Mouse (Mus musculus) hindbrain, embryonic 10.5 days (tissue): ENCODE results near the gene Zfp462. TPM values are rescaled to one million over a fixed set of nuclear protein-coding genes. Genes with fewer than 3 reads are reported as not detected.
"Not testable (repeated sequence)": the region's sequence is repeated elsewhere in the genome, so short reads cannot be mapped to it uniquely, and the experiment has no call there.

Experiments
- DNase-seq: peaks from one replicate; pipeline ENCODE4 v3.0.0-alpha.2; 2017; ENCODE audit warnings: low spot score
- H3K27ac ChIP-seq: fragments of 300-500 bp; sonication (generic); 2 replicates; pipeline ENCODE4 v1.5.1; 2016; ENCODE audit warnings: mild to moderate bottlenecking, moderate library complexity
- H3K27me3 ChIP-seq: fragments of 300-500 bp; sonication (generic); 2 replicates; pipeline ENCODE4 v1.6.1; 2016; ENCODE audit warnings: mild to moderate bottlenecking; ENCODE audit not compliant: poor library complexity, insufficient read depth, severe bottlenecking
- H3K36me3 ChIP-seq: fragments of 300-500 bp; sonication (generic); 2 replicates; pipeline ENCODE4 v1.6.1; 2016; ENCODE audit warnings: mild to moderate bottlenecking, moderate library complexity
- H3K4me1 ChIP-seq: fragments of 300-500 bp; sonication (generic); replicated peaks from 2 replicates; pipeline ENCODE4 v1.6.1; 2016; ENCODE audit warnings: mild to moderate bottlenecking
- H3K4me3 ChIP-seq: fragments of 300-500 bp; sonication (generic); 2 replicates; pipeline ENCODE4 v1.5.1; 2016; ENCODE audit warnings: mild to moderate bottlenecking, moderate library complexity
- H3K9me3 ChIP-seq: fragments of 300-500 bp; sonication (generic); 2 replicates; pipeline ENCODE4 v1.6.1; 2016; ENCODE audit warnings: mild to moderate bottlenecking, moderate library complexity
- WGBS: fragments of 180-500 bp; shearing (Covaris S2); methylation state at CpG from one replicate; pipeline ENCODE4 v1.1.7; 2016; 5-methylcytosine and 5-hydroxymethylcytosine counted together
- polyA plus RNA-seq: library from polyadenylated mRNA; unstranded; fragments of >200 nt; fragmentation: Nextera tagmentation; extraction: Ambion mirVana; gene quantifications from 2 replicates; pipeline ENCODE4 v1.2.1, GENCODE M21; 2016

Gene Zfp462
- polyA plus RNA-seq: 12.8 and 14.2 TPM in 2 replicates

DNA sequence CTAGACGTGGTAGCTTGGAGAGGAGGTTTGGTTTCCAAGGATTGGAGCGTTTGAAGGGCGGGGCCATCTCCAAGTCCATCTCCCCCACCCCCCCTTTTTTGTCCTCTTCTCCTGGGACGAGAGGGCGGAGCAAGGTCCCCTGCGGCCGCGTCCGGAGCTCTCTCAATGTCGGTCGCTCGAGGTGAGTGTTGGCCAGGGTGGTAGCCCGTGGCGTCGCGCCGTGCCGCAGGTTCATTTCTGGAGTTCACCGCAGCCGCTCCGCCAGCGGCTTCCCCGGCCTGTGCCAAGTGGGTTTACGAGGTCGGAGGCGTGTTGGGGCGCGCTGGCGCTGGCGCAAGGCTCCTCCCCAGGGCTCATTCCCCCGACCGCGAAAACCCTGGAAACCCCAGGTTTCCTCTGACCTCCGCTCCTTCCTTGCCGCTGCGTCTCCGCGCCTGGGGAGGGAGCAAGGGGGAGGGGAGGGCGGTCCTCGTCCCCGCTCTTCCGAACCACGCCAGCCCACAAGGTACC, at the start of gene Zfp462:
Gene Zfp462 (plus strand): TSS at position 128 of the 510 bp plus-strand sequence.
- Histone ChIP-seq H3K36me3 (no peaks in the 10 kb centered on the region), H3K4me3 (peak within 1 kb of the TSS; percentile 89), H3K4me1 (peaks cover 18% of the 10 kb centered on the region), H3K27me3 (no peaks in the 10 kb centered on the region), H3K27ac (peak within 1 kb of the TSS; percentile 99), H3K9me3 (no peaks in the 10 kb centered on the region)
- under 1% methylated on average over 43 of the region's 43 CpGs for WGBS
- peak; percentile 84 for DNase-seq

DNA sequence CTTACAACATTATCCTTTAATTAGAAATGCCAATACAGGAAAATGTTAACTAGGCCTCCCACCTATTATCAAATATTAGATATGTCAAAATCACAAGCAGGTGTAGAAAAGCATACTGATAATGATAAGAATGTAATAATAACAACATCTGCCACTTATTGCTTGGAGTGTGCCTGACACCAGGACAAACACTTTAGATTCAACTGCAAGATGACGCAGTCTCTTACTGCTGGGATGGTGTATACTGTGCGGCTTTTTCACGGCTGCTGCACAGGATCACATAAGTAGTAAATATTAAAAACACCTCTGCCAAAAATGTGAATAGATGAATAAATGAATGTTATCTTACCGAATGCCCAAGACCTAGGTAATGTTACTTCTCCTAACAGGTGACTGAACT, 48.8 kb upstream of the Zfp462 start:
- no peak for DNase-seq
- Histone ChIP-seq H3K9me3 (no peaks in the 10 kb centered on the region), H3K27me3 (no peaks in the 10 kb centered on the region), H3K4me1 (peaks cover 12% of the 10 kb centered on the region; the same call in 1 of the 2 replicates), H3K36me3 (no peaks in the 10 kb centered on the region), H3K4me3 (no peak overlapping the region), H3K27ac (no peak overlapping the region)
- 94% methylated on average over 4 of the region's 4 CpGs for WGBS

GRCm38 (mm10) chr4:54904641-54905040, 40.2 kb upstream of the Zfp462 start:
- no peaks in the 10 kb centered on the region for H3K4me1 ChIP-seq
- H3K4me3 ChIP-seq: no peak overlapping the region
- H3K36me3 ChIP-seq: no peaks in the 10 kb centered on the region
- no peak overlapping the region for H3K27ac ChIP-seq
- H3K27me3 ChIP-seq: no peaks in the 10 kb centered on the region
- no peak for DNase-seq
- WGBS: 89% methylated on average over 8 of the region's 8 CpGs
- H3K9me3 ChIP-seq: no peaks in the 10 kb centered on the region

- Histone ChIP-seq H3K4me1 (no peaks in the 10 kb centered on the region), H3K27ac (no peak overlapping the region), H3K4me3 (no peak overlapping the region), H3K9me3 (no peaks in the 10 kb centered on the region), H3K36me3 (no peaks in the 10 kb centered on the region), H3K27me3 (no peaks in the 10 kb centered on the region)
- no peak for DNase-seq
- 84% methylated on average over 7 of the region's 7 CpGs for WGBS
Observed at GRCm38 (mm10) chr4:54905399-54905953, 39.4 kb upstream of the Zfp462 start.

DNA sequence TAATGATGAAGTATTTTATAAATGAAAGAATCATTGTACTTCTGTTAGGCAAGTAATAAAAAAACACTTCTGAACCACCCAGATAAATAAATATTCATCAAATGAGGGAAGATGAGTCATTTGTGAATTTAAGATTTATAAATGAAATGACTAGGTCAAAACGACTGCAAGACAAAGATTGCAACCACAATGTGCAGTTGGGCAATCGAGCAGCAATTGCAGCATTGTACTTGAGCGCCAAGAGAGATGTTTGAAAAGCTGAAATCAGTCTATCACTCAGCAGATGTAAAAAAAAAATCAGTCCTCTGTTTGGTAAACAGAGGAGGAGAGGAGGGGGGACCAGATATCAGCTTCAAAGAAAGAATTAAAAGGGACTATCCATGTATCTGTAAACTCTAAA, 34.5 kb upstream of the Zfp462 start:
- no peaks in the 10 kb centered on the region for H3K9me3 ChIP-seq
- H3K27me3 ChIP-seq: no peaks in the 10 kb centered on the region
- no peak for DNase-seq
- WGBS: 91% methylated on average over 3 of the region's 3 CpGs
- no peak overlapping the region for H3K27ac ChIP-seq
- no peak overlapping the region for H3K4me3 ChIP-seq
- no peaks in the 10 kb centered on the region for H3K36me3 ChIP-seq
- H3K4me1 ChIP-seq: no peaks in the 10 kb centered on the region

- Histone ChIP-seq H3K4me3 (no peak overlapping the region), H3K27ac (no peak overlapping the region), H3K4me1 (no peaks in the 10 kb centered on the region), H3K27me3 (no peaks in the 10 kb centered on the region), H3K9me3 (no peaks in the 10 kb centered on the region), H3K36me3 (no peaks in the 10 kb centered on the region)
- no peak for DNase-seq
- WGBS: 87% methylated on average over 3 of the region's 3 CpGs
Observed at GRCm38 (mm10) chr4:54918276-54918675, 26.6 kb upstream of the Zfp462 start.

GRCm38 (mm10) chr4:54923386-54923785, 21.5 kb upstream of the Zfp462 start:
- Histone ChIP-seq H3K36me3 (no peaks in the 10 kb centered on the region), H3K27me3 (no peaks in the 10 kb centered on the region), H3K4me3 (no peak overlapping the region), H3K9me3 (no peaks in the 10 kb centered on the region), H3K27ac (no peak overlapping the region), H3K4me1 (no peaks in the 10 kb centered on the region)
- no peak for DNase-seq
- WGBS: 90% methylated on average over 2 of the region's 2 CpGs

- no peak for DNase-seq
- no peaks in the 10 kb centered on the region for H3K36me3 ChIP-seq
- H3K4me1 ChIP-seq: no peaks in the 10 kb centered on the region
- H3K4me3 ChIP-seq: no peak overlapping the region
- 81% methylated on average over 2 of the region's 2 CpGs for WGBS
- no peaks in the 10 kb centered on the region for H3K27me3 ChIP-seq
- no peaks in the 10 kb centered on the region for H3K9me3 ChIP-seq
- no peak overlapping the region for H3K27ac ChIP-seq
Observed at GRCm38 (mm10) chr4:54924306-54924705, 20.5 kb upstream of the Zfp462 start.

DNA sequence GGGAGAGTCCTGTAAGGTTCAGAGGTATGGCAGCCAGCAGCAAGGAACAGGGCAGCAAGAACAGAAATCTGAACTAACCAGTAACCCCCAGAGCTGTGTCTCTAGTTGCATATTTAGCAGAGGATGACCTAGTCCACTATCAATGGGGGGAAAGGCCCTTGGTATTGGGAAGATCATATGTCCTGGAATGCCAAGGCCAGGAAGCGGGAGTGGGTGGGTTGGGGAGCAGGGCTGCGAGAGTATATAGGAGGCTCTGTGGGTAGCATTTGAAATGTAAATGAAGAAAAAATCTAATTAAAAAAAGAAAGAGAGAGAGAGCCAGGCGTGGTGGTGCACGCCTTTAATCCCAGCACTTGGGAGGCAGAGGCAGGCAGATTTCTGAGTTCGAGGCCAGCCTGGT, 18.4 kb upstream of the Zfp462 start:
- not testable (repeated sequence) for H3K9me3 ChIP-seq, H3K36me3 ChIP-seq, H3K27me3 ChIP-seq, H3K4me1 ChIP-seq, DNase-seq, H3K27ac ChIP-seq, H3K4me3 ChIP-seq
- 81% methylated on average over 5 of the region's 5 CpGs for WGBS

DNA sequence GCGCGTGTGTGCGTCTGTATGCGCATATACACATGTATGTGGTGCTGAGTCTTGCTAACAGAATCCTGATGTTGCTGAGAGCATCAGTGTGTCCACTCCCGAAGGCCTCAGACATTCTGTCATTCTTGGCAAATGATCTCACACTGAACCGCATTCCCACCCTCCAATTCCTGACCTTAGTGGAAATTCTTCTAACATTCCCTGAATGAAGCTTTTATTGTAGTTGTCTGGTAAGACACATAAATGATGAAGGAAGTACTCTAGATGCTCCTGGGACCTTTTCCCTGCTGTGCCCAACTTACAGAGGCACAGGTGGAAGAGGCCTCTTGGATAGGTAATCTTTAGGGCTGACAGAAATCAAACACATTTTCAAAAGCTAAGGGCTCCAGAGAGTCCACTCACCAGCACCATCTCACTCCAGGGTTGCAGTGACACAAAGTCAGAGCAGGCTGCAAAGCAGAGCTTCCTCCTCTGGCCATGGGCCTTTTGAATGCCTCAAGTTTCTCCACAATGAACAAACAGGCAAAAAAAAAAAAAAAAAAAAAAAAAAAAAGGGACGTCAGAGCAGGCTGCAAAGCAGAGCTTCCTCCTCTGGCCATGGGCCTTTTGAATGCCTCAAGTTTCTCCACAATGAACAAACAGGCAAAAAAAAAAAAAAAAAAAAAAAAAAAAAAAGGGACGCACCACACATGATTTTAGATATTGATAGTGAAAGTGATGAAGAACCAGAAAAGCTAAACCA, 17.4 kb upstream of the Zfp462 start:
- not testable (repeated sequence) for H3K9me3 ChIP-seq, H3K4me3 ChIP-seq, H3K4me1 ChIP-seq, H3K36me3 ChIP-seq, H3K27me3 ChIP-seq, DNase-seq, H3K27ac ChIP-seq
- WGBS: 79% methylated on average over 8 of the region's 8 CpGs

GRCm38 (mm10) chr4:54929686-54930085, 15.2 kb upstream of the Zfp462 start:
- H3K36me3 ChIP-seq: no peaks in the 10 kb centered on the region
- no peaks in the 10 kb centered on the region; the same call in 1 of the 2 replicates for H3K4me1 ChIP-seq
- no peaks in the 10 kb centered on the region for H3K27me3 ChIP-seq
- H3K4me3 ChIP-seq: no peak overlapping the region
- no peak overlapping the region for H3K27ac ChIP-seq
- no peak for DNase-seq
- 83% methylated on average over 2 of the region's 2 CpGs for WGBS
- no peaks in the 10 kb centered on the region for H3K9me3 ChIP-seq

DNA sequence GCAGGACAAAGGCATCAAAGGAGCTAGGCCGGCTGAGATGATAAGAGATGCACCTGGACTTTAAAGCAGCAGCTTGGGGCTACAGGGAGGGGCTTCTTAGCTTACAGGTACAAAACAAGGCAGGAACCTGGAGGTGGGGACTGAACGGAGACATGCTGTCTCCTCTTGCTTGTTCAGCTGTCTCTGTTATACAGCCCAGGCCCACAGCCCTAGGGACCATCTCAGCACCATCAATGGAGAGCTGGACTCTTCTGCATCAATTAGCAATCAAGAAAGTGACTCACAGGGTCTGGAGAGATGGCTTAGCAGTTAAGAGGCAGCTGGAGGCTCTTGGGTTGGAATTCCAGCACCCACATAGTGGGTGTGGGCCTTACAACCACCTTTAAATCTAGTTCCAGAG, 12.2 kb upstream of the Zfp462 start:
- H3K4me1 ChIP-seq: no peaks in the 10 kb centered on the region; the same call in 1 of the 2 replicates
- H3K36me3 ChIP-seq: no peaks in the 10 kb centered on the region
- no peak overlapping the region for H3K27ac ChIP-seq
- WGBS: 32% methylated on average over 2 of the region's 2 CpGs
- H3K4me3 ChIP-seq: no peak overlapping the region
- H3K9me3 ChIP-seq: no peaks in the 10 kb centered on the region
- no peak for DNase-seq
- H3K27me3 ChIP-seq: no peaks in the 10 kb centered on the region

- Histone ChIP-seq H3K27me3 (no peaks in the 10 kb centered on the region), H3K36me3 (no peaks in the 10 kb centered on the region), H3K27ac (no peak overlapping the region), H3K9me3 (no peaks in the 10 kb centered on the region), H3K4me3 (no peak overlapping the region), H3K4me1 (no peaks in the 10 kb centered on the region)
- WGBS: 86% methylated on average over 1 of the region's 1 CpGs
- no peak for DNase-seq
Observed at GRCm38 (mm10) chr4:54937161-54937560, 7.7 kb upstream of the Zfp462 start.
